Mouse (Mus musculus): ENCODE measurements at regions not wholly inside any gene's neighbourhood (a gene's known extent, or its start where the extent isn't known, plus 50 kb on each side); places are given as distances from the start of the nearest gene placed in this dataset.
A peak's percentile ranks its signal among the peaks of the same experiment; 100 is the strongest.

GRCm38 (mm10) chr15:11552110-11552509, 152.6 kb upstream of the Tars start:
- Histone ChIP-seq H3K4me1 (replicated peaks; ENCODE audit: control insufficient read depth, insufficient read depth) (no peaks in the 10 kb centered on the region), H3K9ac (ENCODE audit: low read length) (no peak overlapping the region), H3K27me3 (ENCODE audit: control insufficient read depth, insufficient read depth, low read length) (no peaks in the 10 kb centered on the region), H3K27ac (replicated peaks) (no peak overlapping the region), H3K9me3 (ENCODE audit: control insufficient read depth, low read length) (no peaks in the 10 kb centered on the region), H3K4me2 (replicated peaks; ENCODE audit: low read depth) (no peak overlapping the region), H3K4me3 (ENCODE audit: low read depth, low read length) (no peak overlapping the region), H3K36me3 (ENCODE audit: control insufficient read depth, insufficient read depth, low read length) (no peaks in the 10 kb centered on the region)
- no peak for DNase-seq (ENCODE audit: low spot score)
- 62% methylated on average over 1 of the region's 1 CpGs for WGBS
- no peak for ATAC-seq (ENCODE audit: low FRiP score, low TSS enrichment)
- TF ChIP-seq EP300 (optimal IDR thresholded peaks at IDR 0.05) (no peak), CTCF (IDR thresholded peaks at IDR 0.05; ENCODE audit: low read depth) (no peak)

GRCm38 (mm10) chr15:11539485-11539884, 140.0 kb upstream of the Tars start:
- Histone ChIP-seq H3K27ac (replicated peaks) (no peak overlapping the region), H3K4me3 (ENCODE audit: low read depth, low read length) (no peak overlapping the region), H3K36me3 (ENCODE audit: control insufficient read depth, insufficient read depth, low read length) (no peaks in the 10 kb centered on the region), H3K4me2 (replicated peaks; ENCODE audit: low read depth) (no peak overlapping the region), H3K9ac (ENCODE audit: low read length) (no peak overlapping the region), H3K4me1 (replicated peaks; ENCODE audit: control insufficient read depth, insufficient read depth) (no peaks in the 10 kb centered on the region), H3K27me3 (ENCODE audit: control insufficient read depth, insufficient read depth, low read length) (no peaks in the 10 kb centered on the region), H3K9me3 (ENCODE audit: control insufficient read depth, low read length) (no peaks in the 10 kb centered on the region)
- TF ChIP-seq EP300 (optimal IDR thresholded peaks at IDR 0.05) (no peak), CTCF (IDR thresholded peaks at IDR 0.05; ENCODE audit: low read depth) (no peak)
- ATAC-seq (ENCODE audit: low FRiP score, low TSS enrichment) (no peak), DNase-seq (ENCODE audit: low spot score) (peak; percentile 21)
- whole genome bisulfite sequencing: 55% methylated on average over 3 of the region's 3 CpGs

- Histone ChIP-seq H3K4me3 (ENCODE audit: low read depth, low read length) (no peak overlapping the region), H3K4me1 (replicated peaks; ENCODE audit: control insufficient read depth, insufficient read depth) (no peaks in the 10 kb centered on the region), H3K9me3 (ENCODE audit: control insufficient read depth, low read length) (no peaks in the 10 kb centered on the region), H3K27me3 (ENCODE audit: control insufficient read depth, insufficient read depth, low read length) (no peaks in the 10 kb centered on the region), H3K27ac (replicated peaks) (no peak overlapping the region), H3K36me3 (ENCODE audit: control insufficient read depth, insufficient read depth, low read length) (no peaks in the 10 kb centered on the region), H3K4me2 (replicated peaks; ENCODE audit: low read depth) (no peak overlapping the region), H3K9ac (ENCODE audit: low read length) (no peak overlapping the region)
- DNase-seq (ENCODE audit: low spot score): no peak
- 51% methylated on average over 7 of the region's 7 CpGs for WGBS
- TF ChIP-seq EP300 (optimal IDR thresholded peaks at IDR 0.05): no peak
- TF ChIP-seq CTCF (IDR thresholded peaks at IDR 0.05; ENCODE audit: low read depth): no peak
- ATAC-seq (ENCODE audit: low FRiP score, low TSS enrichment): no peak
Measured at GRCm38 (mm10) chr15:11536076-11536620, 136.7 kb upstream of the Tars start.

- TF ChIP-seq EP300 (optimal IDR thresholded peaks at IDR 0.05) (no peak), CTCF (IDR thresholded peaks at IDR 0.05; ENCODE audit: low read depth) (no peak)
- H3K9me3 ChIP-seq (ENCODE audit: control insufficient read depth, low read length): no peaks in the 10 kb centered on the region
- DNase-seq (ENCODE audit: low spot score): no peak
Measured at GRCm38 (mm10) chr15:11534404-11535251, 135.2 kb upstream of the Tars start.

GRCm38 (mm10) chr15:11533616-11534015, 134.2 kb upstream of the Tars start:
- ATAC-seq (ENCODE audit: low FRiP score, low TSS enrichment): no peak
- no peak for TF ChIP-seq CTCF (IDR thresholded peaks at IDR 0.05; ENCODE audit: low read depth)
- no peak for TF ChIP-seq EP300 (optimal IDR thresholded peaks at IDR 0.05)
- Histone ChIP-seq H3K27me3 (ENCODE audit: control insufficient read depth, insufficient read depth, low read length) (no peaks in the 10 kb centered on the region), H3K4me2 (replicated peaks; ENCODE audit: low read depth) (no peak overlapping the region), H3K9me3 (ENCODE audit: control insufficient read depth, low read length) (no peaks in the 10 kb centered on the region), H3K36me3 (ENCODE audit: control insufficient read depth, insufficient read depth, low read length) (no peaks in the 10 kb centered on the region), H3K27ac (replicated peaks) (no peak overlapping the region), H3K4me1 (replicated peaks; ENCODE audit: control insufficient read depth, insufficient read depth) (no peaks in the 10 kb centered on the region), H3K4me3 (ENCODE audit: low read depth, low read length) (no peak overlapping the region), H3K9ac (ENCODE audit: low read length) (no peak overlapping the region)
- DNase-seq (ENCODE audit: low spot score): no peak
- 50% methylated on average over 1 of the region's 1 CpGs for WGBS

More at GRCm38 (mm10) chr15:11534404-11535251, 135.2 kb upstream of the Tars start:
- H3K27me3 ChIP-seq (ENCODE audit: control insufficient read depth, insufficient read depth, low read length): no peaks in the 10 kb centered on the region
- no peak overlapping the region for H3K4me3 ChIP-seq (ENCODE audit: low read depth, low read length)
- WGBS: 86% methylated on average over 12 of the region's 12 CpGs
- no peak for ATAC-seq (ENCODE audit: low FRiP score, low TSS enrichment)
- H3K27ac ChIP-seq (replicated peaks): no peak overlapping the region
- no peak overlapping the region for H3K9ac ChIP-seq (ENCODE audit: low read length)
- H3K4me2 ChIP-seq (replicated peaks; ENCODE audit: low read depth): no peak overlapping the region
- no peaks in the 10 kb centered on the region for H3K36me3 ChIP-seq (ENCODE audit: control insufficient read depth, insufficient read depth, low read length)
- H3K4me1 ChIP-seq (replicated peaks; ENCODE audit: control insufficient read depth, insufficient read depth): no peaks in the 10 kb centered on the region

GRCm38 (mm10) chr15:11533002-11533610, 133.6 kb upstream of the Tars start:
- H3K4me2 ChIP-seq (replicated peaks; ENCODE audit: low read depth): no peak overlapping the region
- H3K9ac ChIP-seq (ENCODE audit: low read length): no peak overlapping the region
- no peak for DNase-seq (ENCODE audit: low spot score)
- no peak for ATAC-seq (ENCODE audit: low FRiP score, low TSS enrichment)
- H3K27ac ChIP-seq (replicated peaks): no peak overlapping the region
- no peak overlapping the region for H3K4me3 ChIP-seq (ENCODE audit: low read depth, low read length)
- no peaks in the 10 kb centered on the region for H3K4me1 ChIP-seq (replicated peaks; ENCODE audit: control insufficient read depth, insufficient read depth)
- 49% methylated on average over 10 of the region's 10 CpGs for WGBS
- TF ChIP-seq EP300 (optimal IDR thresholded peaks at IDR 0.05) (no peak), CTCF (IDR thresholded peaks at IDR 0.05; ENCODE audit: low read depth) (no peak)
- H3K9me3 ChIP-seq (ENCODE audit: control insufficient read depth, low read length): no peaks in the 10 kb centered on the region
- H3K36me3 ChIP-seq (ENCODE audit: control insufficient read depth, insufficient read depth, low read length): no peaks in the 10 kb centered on the region
- H3K27me3 ChIP-seq (ENCODE audit: control insufficient read depth, insufficient read depth, low read length): no peaks in the 10 kb centered on the region

All from stomach, postnatal 0 days (tissue).